Mouse (Mus musculus) thymus, postnatal 10 days (tissue): Measurements from ENCODE around the gene Clec9a.

ENCODE experiments used
- DNase-seq, 2 experiments: peaks; one replicate each; pipeline ENCODE4 v3.0.0; 2021; ENCODE audit warnings: low spot score in 2 of 2

The Clec9a gene

GRCm38 (mm10) chr6:129423734-129424072 lies 15.0 kb downstream of the Clec9a start:
- DNase-seq: peak; percentile 19 to 64

- no peak for DNase-seq
These were observed 16.6 kb downstream of the Clec9a start for GRCm38 (mm10) chr6:129425217-129425616.

- DNase-seq: no peak
These were observed 17.1 kb downstream of the Clec9a start for GRCm38 (mm10) chr6:129425812-129426211.

GRCm38 (mm10) chr6:129427281-129427680 lies 18.6 kb downstream of the Clec9a start:
- DNase-seq: no peak

- DNase-seq: no peak
These were observed 25.6 kb downstream of the Clec9a start for GRCm38 (mm10) chr6:129434239-129434638.

GRCm38 (mm10) chr6:129436025-129436424 lies 27.4 kb downstream of the Clec9a start:
- DNase-seq: no peak

GRCm38 (mm10) chr6:129438033-129438432 lies 29.4 kb downstream of the Clec9a start:
- DNase-seq: no peak

GRCm38 (mm10) chr6:129449743-129450142 lies 41.1 kb downstream of the Clec9a start:
- no peak for DNase-seq

- no peak for DNase-seq
These were observed 42.9 kb downstream of the Clec9a start, which contains the start of gene Clec1a for GRCm38 (mm10) chr6:129451411-129452039. Gene Clec1a (minus strand): TSS chr6:129452000.

GRCm38 (mm10) chr6:129471386-129471785 lies 62.7 kb downstream of the Clec9a start:
- DNase-seq: no peak

GRCm38 (mm10) chr6:129472627-129473026 lies 64.0 kb downstream of the Clec9a start:
- no peak for DNase-seq
